Mouse (Mus musculus) CH12.LX (cell line): ENCODE results near the gene Chac1.

Experiments
- BHLHE40 ChIP-seq: IDR thresholded peaks from 2 replicates; pipeline ENCODE4 v1.6.1; 2011; ENCODE audit warnings: mild to moderate bottlenecking, low read depth, low read length, improper control_type of control experiment
- CHD1 ChIP-seq: IDR thresholded peaks from 2 replicates; pipeline ENCODE4 v1.6.1; 2012; ENCODE audit warnings: low read depth, low read length, improper control_type of control experiment, inconsistent platforms
- CTCF ChIP-seq, 2 experiments: IDR thresholded peaks in 1 of 2; conservative IDR thresholded peaks in 1 of 2; 2 replicates each; pipeline ENCODE4 v1.5.1; 2011 to 2012; ENCODE audit warnings: low read depth in 2 of 2, low read length in 2 of 2, improper control_type of control experiment in 1 of 2, inconsistent platforms in 1 of 2, mild to moderate bottlenecking in 1 of 2, moderate library complexity in 1 of 2
- MAZ ChIP-seq: IDR thresholded peaks from 2 replicates; pipeline ENCODE4 v1.6.1; 2012; ENCODE audit warnings: low read depth, mild to moderate bottlenecking, inconsistent platforms, low read length, improper control_type of control experiment, moderate library complexity
- ZNF384 ChIP-seq: IDR thresholded peaks from 2 replicates; pipeline ENCODE4 v1.6.1; 2012; ENCODE audit warnings: low read depth, low read length, improper control_type of control experiment, inconsistent platforms

- TF ChIP-seq ZNF384 (no peak), BHLHE40 (no peak), CTCF (conservative IDR thresholded peaks at IDR 0.05 in 1 of 2, IDR thresholded peaks at IDR 0.05 in 1 of 2; ENCODE audit: low read depth in 2 of 2, low read length in 2 of 2) (no peak), CHD1 (no peak), MAZ (no peak)
These were observed 48.3 kb downstream of the Chac1 start for GRCm38 (mm10) chr2:119399313-119399712.
